Mouse (Mus musculus): ENCODE results near the gene Zfp740. TPM values are rescaled to one million over a fixed set of nuclear protein-coding genes. Genes with fewer than 3 reads are reported as not detected.

Zfp740 gene
- polyA plus RNA-seq, 1 experiment from 2014 or later, result 54.0 TPM

DNA sequence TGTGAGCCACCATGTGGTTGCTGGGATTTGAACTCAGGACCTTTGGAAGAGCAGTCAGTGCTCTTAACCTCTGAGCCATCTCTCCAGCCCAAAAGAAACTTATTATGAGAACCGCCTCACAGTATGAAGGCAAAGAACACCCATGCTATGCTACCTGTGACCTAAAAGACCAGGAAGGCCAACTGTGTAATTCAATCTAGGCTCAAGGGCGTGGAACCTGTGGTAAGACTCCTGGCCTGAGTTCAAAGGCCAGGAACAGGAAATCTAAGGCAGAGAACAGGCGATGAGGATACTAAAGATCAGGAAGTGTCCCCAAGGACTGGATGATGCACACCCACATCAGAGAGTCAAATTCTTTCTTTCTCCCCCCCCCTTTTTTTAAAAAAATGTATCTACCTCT, 29.5 kb upstream of the Zfp740 start:
- Histone ChIP-seq H3K27ac (ENCODE audit: low read length) (no peak overlapping the region), H3K9ac (ENCODE audit: low read depth, low read length) (no peak overlapping the region), H3K4me2 (ENCODE audit: low read length) (no peak overlapping the region), H3K27me3 (ENCODE audit: control insufficient read depth, insufficient read depth, low read depth, low read length) (no peaks in the 10 kb centered on the region), H3K4me3 (ENCODE audit: low read depth, low read length) (no peak overlapping the region), H3K9me3 (replicated peaks; ENCODE audit: control insufficient read depth, low read length, poor library complexity, severe bottlenecking) (no peaks in the 10 kb centered on the region), H3K36me3 (ENCODE audit: control insufficient read depth, insufficient read depth, low read length) (no peaks in the 10 kb centered on the region), H3K4me1 (ENCODE audit: control insufficient read depth, insufficient read depth, low read length) (no peaks in the 10 kb centered on the region)
- no peak for ATAC-seq
- WGBS, result 92% methylated on average over 3 of the region's 3 CpGs

DNA sequence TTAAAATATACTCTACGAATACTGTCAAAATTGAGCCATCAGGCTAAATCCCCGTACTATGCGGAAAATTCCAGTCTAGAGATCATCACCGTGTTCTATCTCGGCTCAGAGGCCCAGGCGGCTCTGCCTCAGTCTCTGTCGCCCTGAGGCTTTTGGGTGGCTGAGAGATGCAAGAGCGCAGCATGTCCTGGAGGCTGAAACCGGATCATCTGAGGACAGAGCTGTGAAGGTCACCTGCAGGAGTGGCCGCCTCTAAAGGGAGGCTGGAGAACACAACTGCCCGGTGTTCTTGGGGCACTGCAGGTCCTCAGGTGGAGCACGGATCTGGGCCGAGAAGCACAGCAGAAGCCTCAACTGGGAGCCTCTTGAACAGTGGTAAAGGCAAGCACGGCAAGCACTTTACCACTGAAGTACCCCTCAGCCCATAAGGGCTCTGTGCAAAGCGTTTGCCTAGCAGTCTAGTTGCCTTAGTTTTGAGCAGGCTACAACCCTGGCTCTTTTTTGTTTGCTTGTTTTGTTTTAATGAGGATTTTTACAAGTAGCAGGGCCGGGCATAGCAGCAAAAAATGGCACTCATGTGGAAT, 27.2 kb upstream of the Zfp740 start:
- Histone ChIP-seq H3K27me3 (ENCODE audit: control insufficient read depth, insufficient read depth, low read depth, low read length) (no peaks in the 10 kb centered on the region), H3K27ac (ENCODE audit: low read length) (no peak overlapping the region), H3K36me3 (ENCODE audit: control insufficient read depth, insufficient read depth, low read length) (no peaks in the 10 kb centered on the region), H3K4me2 (ENCODE audit: low read length) (no peak overlapping the region), H3K4me3 (ENCODE audit: low read depth, low read length) (no peak overlapping the region), H3K4me1 (ENCODE audit: control insufficient read depth, insufficient read depth, low read length) (no peaks in the 10 kb centered on the region), H3K9ac (ENCODE audit: low read depth, low read length) (no peak overlapping the region), H3K9me3 (replicated peaks; ENCODE audit: control insufficient read depth, low read length, poor library complexity, severe bottlenecking) (no peaks in the 10 kb centered on the region)
- no peak for ATAC-seq
- WGBS, result 90% methylated on average over 16 of the region's 16 CpGs

DNA sequence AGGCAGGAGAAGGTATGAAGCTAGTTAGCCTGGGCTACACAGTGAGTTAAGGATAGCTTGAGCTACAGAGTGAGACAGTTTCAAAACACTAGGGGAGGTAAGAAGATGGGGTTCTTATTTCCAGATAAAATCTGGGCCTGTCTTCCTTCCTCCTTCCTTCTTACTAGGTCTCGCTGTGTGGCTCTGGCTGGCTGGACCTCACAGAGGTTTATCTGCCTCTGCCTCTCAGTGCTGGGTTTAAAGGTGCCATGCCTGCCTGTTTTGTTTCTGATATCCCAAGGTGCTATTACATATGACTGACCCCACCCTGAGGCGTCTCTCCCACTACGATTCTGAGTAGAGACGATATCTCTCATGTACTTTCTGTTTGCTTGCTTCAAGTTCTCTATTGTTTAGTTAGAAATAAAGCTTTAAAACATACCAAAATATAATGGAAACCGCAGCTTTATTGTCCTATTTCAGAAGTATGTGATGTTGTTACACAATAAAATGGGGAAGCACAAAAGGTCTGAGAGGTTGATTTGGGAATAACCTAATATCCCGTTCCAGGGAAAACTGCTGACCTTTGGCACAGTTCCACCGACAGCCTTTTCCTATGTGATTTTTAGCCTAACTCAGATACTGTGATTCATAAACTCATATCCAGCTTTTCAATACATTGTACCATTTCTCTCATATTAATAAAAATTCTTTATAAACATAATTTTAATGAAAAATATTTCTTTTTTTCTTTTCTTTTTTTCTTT, 26.3 kb upstream of the Zfp740 start:
- no peak for ATAC-seq
- no peaks in the 10 kb centered on the region for H3K36me3 ChIP-seq (ENCODE audit: control insufficient read depth, insufficient read depth, low read length)
- 91% methylated on average over 7 of the region's 7 CpGs for WGBS
- no peaks in the 10 kb centered on the region for H3K9me3 ChIP-seq (replicated peaks; ENCODE audit: control insufficient read depth, low read length, poor library complexity, severe bottlenecking)
- no peak overlapping the region for H3K27ac ChIP-seq (ENCODE audit: low read length)
- no peak overlapping the region for H3K9ac ChIP-seq (ENCODE audit: low read depth, low read length)
- H3K4me1 ChIP-seq (ENCODE audit: control insufficient read depth, insufficient read depth, low read length), result no peaks in the 10 kb centered on the region
- H3K4me2 ChIP-seq (ENCODE audit: low read length), result no peak overlapping the region
- no peak overlapping the region for H3K4me3 ChIP-seq (ENCODE audit: low read depth, low read length)
- no peaks in the 10 kb centered on the region for H3K27me3 ChIP-seq (ENCODE audit: control insufficient read depth, insufficient read depth, low read depth, low read length)

DNA sequence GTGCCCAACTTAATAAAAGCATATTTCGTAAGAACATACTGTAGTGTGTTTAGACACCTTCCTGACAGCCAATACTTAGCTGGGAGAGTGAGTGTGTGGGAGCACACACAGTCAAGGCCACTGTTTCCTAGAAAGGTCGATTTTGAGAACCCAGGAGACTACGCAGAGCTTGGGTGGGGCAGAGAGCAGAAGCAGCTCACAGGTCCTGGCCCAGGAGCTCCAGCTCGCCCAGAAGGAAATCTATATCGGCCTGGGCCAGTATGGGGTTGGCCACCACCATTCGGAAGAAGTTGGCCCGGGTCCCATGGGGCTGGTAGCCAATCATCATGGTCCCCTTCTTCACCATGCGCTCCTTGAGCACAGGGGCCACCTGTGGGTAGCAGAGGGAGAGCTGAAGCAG, 25.6 kb upstream of the Zfp740 start:
- Histone ChIP-seq H3K36me3 (ENCODE audit: control insufficient read depth, insufficient read depth, low read length) (no peaks in the 10 kb centered on the region), H3K9me3 (replicated peaks; ENCODE audit: control insufficient read depth, low read length, poor library complexity, severe bottlenecking) (no peaks in the 10 kb centered on the region), H3K27ac (ENCODE audit: low read length) (no peak overlapping the region), H3K4me1 (ENCODE audit: control insufficient read depth, insufficient read depth, low read length) (no peaks in the 10 kb centered on the region), H3K27me3 (ENCODE audit: control insufficient read depth, insufficient read depth, low read depth, low read length) (no peaks in the 10 kb centered on the region), H3K4me2 (ENCODE audit: low read length) (no peak overlapping the region), H3K9ac (ENCODE audit: low read depth, low read length) (no peak overlapping the region), H3K4me3 (ENCODE audit: low read depth, low read length) (no peak overlapping the region)
- WGBS, result 85% methylated on average over 8 of the region's 8 CpGs
- ATAC-seq, result no peak

DNA sequence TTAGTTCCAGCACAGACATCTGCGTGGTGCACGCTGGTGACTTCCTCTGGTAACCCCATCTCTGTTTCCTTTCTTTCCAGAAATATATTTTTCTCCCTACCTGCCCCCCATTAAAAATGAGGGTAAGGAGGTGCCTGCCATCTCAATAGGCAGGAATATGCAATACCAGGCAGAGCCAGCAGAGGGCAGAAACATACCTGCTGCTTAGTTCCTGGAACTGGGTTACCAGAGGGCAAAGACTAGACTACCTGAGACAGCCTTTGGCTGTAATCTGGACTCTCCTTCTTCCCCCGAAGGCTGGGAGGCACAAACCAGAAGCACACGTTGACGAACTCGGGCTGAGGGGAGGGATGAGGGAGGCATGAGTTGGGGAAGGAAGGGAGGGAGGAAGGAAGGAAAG, 24.8 kb upstream of the Zfp740 start:
- Histone ChIP-seq H3K4me3 (ENCODE audit: low read depth, low read length) (no peak overlapping the region), H3K36me3 (ENCODE audit: control insufficient read depth, insufficient read depth, low read length) (no peaks in the 10 kb centered on the region), H3K4me2 (ENCODE audit: low read length) (no peak overlapping the region), H3K9me3 (replicated peaks; ENCODE audit: control insufficient read depth, low read length, poor library complexity, severe bottlenecking) (no peaks in the 10 kb centered on the region), H3K27me3 (ENCODE audit: control insufficient read depth, insufficient read depth, low read depth, low read length) (no peaks in the 10 kb centered on the region), H3K9ac (ENCODE audit: low read depth, low read length) (no peak overlapping the region), H3K4me1 (ENCODE audit: control insufficient read depth, insufficient read depth, low read length) (no peaks in the 10 kb centered on the region), H3K27ac (ENCODE audit: low read length) (no peak overlapping the region)
- no peak for ATAC-seq
- WGBS, result 14% methylated on average over 6 of the region's 6 CpGs

DNA sequence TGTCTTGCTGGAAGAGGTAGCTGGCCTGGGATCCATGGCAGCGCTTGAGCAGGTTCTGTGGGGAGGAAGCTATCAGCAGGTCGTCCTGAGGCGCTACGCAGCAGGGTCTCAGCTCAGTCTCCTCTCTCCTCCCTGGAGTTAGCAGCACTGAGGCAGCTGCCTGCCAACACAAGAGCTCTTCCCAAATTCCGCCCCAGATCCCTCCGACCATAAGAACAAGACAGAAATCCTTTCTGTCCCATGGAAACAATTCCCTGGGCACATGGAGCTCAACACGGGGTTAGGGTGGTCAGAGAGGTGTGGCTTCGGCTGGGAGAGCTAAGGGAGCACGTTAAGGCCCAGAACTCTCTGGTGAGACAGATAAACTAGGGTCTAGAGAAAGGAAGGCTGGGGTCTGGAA, 23.9 kb upstream of the Zfp740 start:
- no peak overlapping the region for H3K4me3 ChIP-seq (ENCODE audit: low read depth, low read length)
- no peaks in the 10 kb centered on the region for H3K9me3 ChIP-seq (replicated peaks; ENCODE audit: control insufficient read depth, low read length, poor library complexity, severe bottlenecking)
- no peaks in the 10 kb centered on the region for H3K36me3 ChIP-seq (ENCODE audit: control insufficient read depth, insufficient read depth, low read length)
- 75% methylated on average over 9 of the region's 9 CpGs for WGBS
- no peak overlapping the region for H3K9ac ChIP-seq (ENCODE audit: low read depth, low read length)
- no peak overlapping the region for H3K27ac ChIP-seq (ENCODE audit: low read length)
- no peaks in the 10 kb centered on the region for H3K4me1 ChIP-seq (ENCODE audit: control insufficient read depth, insufficient read depth, low read length)
- no peaks in the 10 kb centered on the region for H3K27me3 ChIP-seq (ENCODE audit: control insufficient read depth, insufficient read depth, low read depth, low read length)
- no peak overlapping the region for H3K4me2 ChIP-seq (ENCODE audit: low read length)
- no peak for ATAC-seq

DNA sequence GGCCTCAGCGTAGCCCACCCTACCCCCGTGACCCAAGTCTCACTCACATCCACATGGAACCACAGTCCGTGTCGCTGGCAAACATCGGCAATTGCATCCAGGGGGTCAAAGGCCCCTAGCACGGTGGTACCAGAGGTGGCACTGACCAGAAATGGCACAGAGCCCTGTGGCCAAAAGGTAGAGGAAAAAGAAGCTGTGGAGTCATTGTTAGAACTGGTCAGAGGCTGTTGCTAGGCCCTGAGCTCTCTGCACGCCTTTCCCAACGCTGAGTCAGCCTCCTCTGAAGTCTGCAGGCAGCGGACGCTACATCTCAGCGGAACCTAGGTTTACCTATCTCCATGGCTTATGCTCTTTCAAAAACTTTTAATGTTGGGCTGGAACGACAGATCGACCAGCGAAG, 23.1 kb upstream of the Zfp740 start:
- H3K27ac ChIP-seq (ENCODE audit: low read length), result no peak overlapping the region
- H3K4me2 ChIP-seq (ENCODE audit: low read length), result no peak overlapping the region
- H3K4me1 ChIP-seq (ENCODE audit: control insufficient read depth, insufficient read depth, low read length), result no peaks in the 10 kb centered on the region
- H3K9me3 ChIP-seq (replicated peaks; ENCODE audit: control insufficient read depth, low read length, poor library complexity, severe bottlenecking), result no peaks in the 10 kb centered on the region
- no peaks in the 10 kb centered on the region for H3K27me3 ChIP-seq (ENCODE audit: control insufficient read depth, insufficient read depth, low read depth, low read length)
- H3K9ac ChIP-seq (ENCODE audit: low read depth, low read length), result no peak overlapping the region
- 94% methylated on average over 14 of the region's 14 CpGs for WGBS
- H3K36me3 ChIP-seq (ENCODE audit: control insufficient read depth, insufficient read depth, low read length), result no peaks in the 10 kb centered on the region
- no peak overlapping the region for H3K4me3 ChIP-seq (ENCODE audit: low read depth, low read length)
- no peak for ATAC-seq

DNA sequence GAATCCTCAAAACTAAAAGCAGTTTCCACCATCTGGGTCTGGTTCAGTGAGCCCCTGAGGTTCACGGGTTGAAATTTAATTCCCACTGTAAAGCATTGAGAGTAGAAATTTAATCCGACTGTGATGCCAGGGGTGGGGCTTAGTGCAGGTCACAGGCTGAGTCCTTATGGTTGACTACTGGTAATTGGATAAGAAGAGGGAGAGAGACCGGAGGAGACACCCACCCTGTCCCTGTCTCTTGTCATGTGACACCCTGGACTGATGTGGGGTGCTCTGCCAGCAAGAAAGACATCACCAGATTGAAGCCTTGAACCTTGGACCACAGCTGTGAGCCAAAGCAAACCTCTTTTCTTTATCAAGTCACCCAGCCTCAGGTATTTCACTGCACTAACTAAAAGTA, 20.0 kb upstream of the Zfp740 start:
- Histone ChIP-seq H3K9ac (ENCODE audit: low read depth, low read length) (no peak overlapping the region), H3K9me3 (replicated peaks; ENCODE audit: control insufficient read depth, low read length, poor library complexity, severe bottlenecking) (no peaks in the 10 kb centered on the region), H3K4me1 (ENCODE audit: control insufficient read depth, insufficient read depth, low read length) (no peaks in the 10 kb centered on the region), H3K4me3 (ENCODE audit: low read depth, low read length) (no peak overlapping the region), H3K36me3 (ENCODE audit: control insufficient read depth, insufficient read depth, low read length) (no peaks in the 10 kb centered on the region), H3K4me2 (ENCODE audit: low read length) (no peak overlapping the region), H3K27me3 (ENCODE audit: control insufficient read depth, insufficient read depth, low read depth, low read length) (no peaks in the 10 kb centered on the region), H3K27ac (ENCODE audit: low read length) (no peak overlapping the region)
- 89% methylated on average over 3 of the region's 3 CpGs for WGBS
- no peak for ATAC-seq

DNA sequence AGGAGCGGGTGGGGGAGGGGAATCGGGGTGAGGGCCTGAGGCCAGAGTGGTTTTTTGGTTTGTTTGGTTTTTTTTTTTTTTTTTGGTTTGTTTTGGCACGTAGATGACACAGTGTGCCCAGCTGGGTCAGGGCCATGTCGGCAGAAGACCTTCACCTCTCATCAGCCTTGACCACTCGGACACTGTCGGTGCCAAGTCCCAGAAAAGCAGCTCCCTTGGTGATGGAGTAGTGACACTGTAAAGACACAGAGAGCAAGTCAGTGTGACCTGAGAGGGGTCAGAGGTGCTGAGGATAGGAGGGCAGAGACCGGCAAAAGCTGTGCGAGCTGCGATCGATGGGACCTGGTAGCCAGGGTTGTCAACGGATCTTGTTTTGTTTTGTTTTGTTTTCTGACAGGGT, 16.8 kb upstream of the Zfp740 start:
- H3K27me3 ChIP-seq (ENCODE audit: control insufficient read depth, insufficient read depth, low read depth, low read length), result no peaks in the 10 kb centered on the region
- H3K4me3 ChIP-seq (ENCODE audit: low read depth, low read length), result no peak overlapping the region
- no peaks in the 10 kb centered on the region for H3K4me1 ChIP-seq (ENCODE audit: control insufficient read depth, insufficient read depth, low read length)
- H3K36me3 ChIP-seq (ENCODE audit: control insufficient read depth, insufficient read depth, low read length), result no peaks in the 10 kb centered on the region
- no peak for ATAC-seq
- no peaks in the 10 kb centered on the region for H3K9me3 ChIP-seq (replicated peaks; ENCODE audit: control insufficient read depth, low read length, poor library complexity, severe bottlenecking)
- no peak overlapping the region for H3K9ac ChIP-seq (ENCODE audit: low read depth, low read length)
- H3K27ac ChIP-seq (ENCODE audit: low read length), result no peak overlapping the region
- H3K4me2 ChIP-seq (ENCODE audit: low read length), result no peak overlapping the region
- 89% methylated on average over 11 of the region's 11 CpGs for WGBS

Data from midbrain, embryonic 16.5 days (tissue).